Mouse (Mus musculus): ENCODE measurements around the gene Mrpl53. TPM values are rescaled to one million over a fixed set of nuclear protein-coding genes. Genes with fewer than 3 reads are reported as not detected.

The Mrpl53 gene
- polyA plus RNA-seq, 1 experiment from 2014 or later = 101 TPM

GRCm38 (mm10) chr6:83120930-83121862, 12.4 kb downstream of the Mrpl53 start, which contains the start of gene Wbp1:
Gene Wbp1 (minus strand): TSS chr6:83121559.
- DNase-seq (ENCODE audit: low spot score) = peak; percentile 97

DNA sequence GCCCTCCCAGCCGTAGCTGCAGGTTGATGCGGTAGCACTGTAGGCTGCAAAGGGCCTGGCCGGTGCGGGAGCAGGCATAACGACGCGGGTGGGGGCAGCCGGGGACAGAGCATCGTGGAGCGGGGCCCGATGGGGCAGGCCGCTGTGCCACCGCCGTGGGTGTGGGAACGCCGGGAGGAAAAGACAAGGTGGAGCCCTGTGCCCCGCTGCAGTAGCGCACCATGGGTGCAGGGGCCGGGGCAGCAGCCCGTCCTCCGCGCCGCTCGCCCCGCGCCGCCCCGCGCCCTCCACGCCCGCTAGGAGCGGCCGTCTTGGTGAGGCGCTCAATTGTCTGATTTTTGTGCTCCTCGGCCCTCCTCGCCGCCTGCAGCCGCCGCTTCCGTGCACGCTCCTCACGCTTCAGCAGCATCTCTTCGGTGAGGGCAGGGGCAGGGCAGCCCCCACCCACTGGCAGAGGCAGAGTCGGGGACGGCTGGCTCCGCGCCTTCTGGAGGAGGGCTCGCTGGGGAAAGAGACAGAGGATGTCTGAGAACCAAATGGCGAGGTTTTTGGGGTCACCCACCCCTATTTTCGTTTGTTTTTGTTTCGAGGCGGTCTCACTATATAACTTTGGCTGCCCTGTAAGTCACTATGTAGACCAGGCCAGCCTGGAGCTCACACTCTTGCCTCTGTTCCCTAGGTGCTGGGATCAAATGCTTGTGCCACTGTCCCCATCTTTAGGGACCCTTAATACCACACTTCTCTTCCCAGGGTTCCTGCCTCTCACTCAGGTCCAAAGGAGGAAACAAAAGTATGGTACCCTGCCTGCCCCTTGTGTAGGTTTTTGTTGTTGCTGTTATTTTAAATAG, 13.2 kb downstream of the Mrpl53 start:
- DNase-seq (ENCODE audit: low spot score) = peak; percentile 43

GRCm38 (mm10) chr6:83122961-83123360, 14.1 kb downstream of the Mrpl53 start:
- DNase-seq (ENCODE audit: low spot score) = no peak

DNA sequence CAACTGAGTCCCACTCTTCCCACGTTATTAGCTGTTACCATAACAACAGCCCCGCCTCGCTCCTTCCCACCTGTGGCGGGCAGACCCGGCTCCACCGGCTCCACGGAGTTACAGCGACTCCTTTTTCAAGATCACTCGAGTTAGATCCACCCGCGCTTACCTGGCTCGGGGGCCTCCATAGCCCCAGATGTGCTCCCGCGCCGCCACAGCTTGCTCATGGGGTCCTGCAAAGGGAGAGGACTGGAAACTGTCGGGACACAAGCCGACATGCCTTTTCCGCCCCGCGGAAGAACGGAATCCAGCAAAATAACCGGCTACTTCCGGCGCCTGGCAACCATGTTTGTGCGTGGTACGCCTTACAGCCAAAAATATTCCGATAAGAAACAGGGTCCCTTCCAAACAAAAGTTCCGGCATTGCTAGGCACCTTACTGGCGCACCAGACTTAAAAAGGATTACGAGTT, 16.0 kb downstream of the Mrpl53 start:
- peak; percentile 96 for DNase-seq (ENCODE audit: low spot score)

DNA sequence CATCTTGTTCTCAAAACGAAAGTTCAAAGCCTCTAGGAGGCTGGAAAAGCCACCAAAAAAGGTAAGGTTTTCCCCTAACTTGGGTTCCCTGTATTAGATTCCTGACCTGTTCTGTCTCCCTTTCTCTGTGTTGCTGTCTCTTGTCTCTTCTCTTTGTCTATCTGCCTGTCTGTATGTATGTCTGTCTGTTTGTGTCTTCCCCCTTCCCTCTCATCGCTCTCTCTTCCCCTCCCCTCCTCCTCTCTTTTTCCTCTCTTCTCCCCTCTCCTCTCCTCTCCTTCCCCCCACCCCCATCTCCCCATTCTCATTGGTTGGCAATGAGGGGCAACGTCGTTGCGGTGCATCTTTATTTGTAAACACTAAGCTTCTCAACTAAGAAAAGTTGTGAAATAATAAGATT, 16.5 kb downstream of the Mrpl53 start, which contains the start of gene Ino80b:
TSS of gene Ino80b (minus strand) at position 101 of the 400 bp plus-strand sequence.
- DNase-seq (ENCODE audit: low spot score) = no peak

GRCm38 (mm10) chr6:83127419-83127818, 18.6 kb downstream of the Mrpl53 start:
- no peak for DNase-seq (ENCODE audit: low spot score)

- DNase-seq (ENCODE audit: low spot score) = no peak
Measured at GRCm38 (mm10) chr6:83131469-83132034, 22.7 kb downstream of the Mrpl53 start.

DNA sequence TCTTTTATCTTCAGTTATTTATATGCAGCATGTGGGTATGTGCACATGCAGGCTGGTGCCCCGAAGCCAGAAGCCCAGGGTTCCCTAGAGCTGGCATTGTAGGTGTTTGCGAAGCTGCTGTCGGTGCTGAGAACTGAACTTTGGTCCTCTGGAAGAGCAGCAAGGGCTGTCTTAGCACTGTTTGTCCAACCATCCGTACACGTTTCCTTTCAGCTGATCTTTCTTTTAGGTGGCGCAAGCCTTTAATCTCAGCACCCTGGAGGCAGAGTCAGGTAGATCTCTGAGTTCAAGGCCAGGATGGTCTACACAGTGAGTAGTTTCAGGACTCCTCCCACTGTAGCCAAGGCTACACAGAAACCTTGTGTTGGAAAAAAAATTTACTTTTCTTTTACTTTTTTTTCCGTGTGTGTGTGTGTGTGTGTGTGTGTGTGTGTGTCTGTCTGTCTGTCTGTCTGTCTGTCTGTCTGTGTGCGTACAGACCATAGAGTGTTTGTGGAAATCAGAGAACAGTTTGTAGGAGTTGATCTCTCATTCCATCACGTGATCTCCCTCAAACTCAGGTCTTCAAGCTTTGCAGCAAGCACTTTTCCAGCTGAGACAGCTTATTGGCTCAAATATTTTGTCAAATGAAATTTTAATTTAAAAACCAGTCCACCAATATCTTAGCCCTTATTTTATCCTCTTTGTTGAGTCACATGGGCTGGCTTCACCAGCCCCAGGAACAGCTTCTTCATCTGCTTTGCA, 23.5 kb downstream of the Mrpl53 start:
- no peak for DNase-seq (ENCODE audit: low spot score)

GRCm38 (mm10) chr6:83134226-83134625, 25.4 kb downstream of the Mrpl53 start:
- DNase-seq (ENCODE audit: low spot score) = no peak

DNA sequence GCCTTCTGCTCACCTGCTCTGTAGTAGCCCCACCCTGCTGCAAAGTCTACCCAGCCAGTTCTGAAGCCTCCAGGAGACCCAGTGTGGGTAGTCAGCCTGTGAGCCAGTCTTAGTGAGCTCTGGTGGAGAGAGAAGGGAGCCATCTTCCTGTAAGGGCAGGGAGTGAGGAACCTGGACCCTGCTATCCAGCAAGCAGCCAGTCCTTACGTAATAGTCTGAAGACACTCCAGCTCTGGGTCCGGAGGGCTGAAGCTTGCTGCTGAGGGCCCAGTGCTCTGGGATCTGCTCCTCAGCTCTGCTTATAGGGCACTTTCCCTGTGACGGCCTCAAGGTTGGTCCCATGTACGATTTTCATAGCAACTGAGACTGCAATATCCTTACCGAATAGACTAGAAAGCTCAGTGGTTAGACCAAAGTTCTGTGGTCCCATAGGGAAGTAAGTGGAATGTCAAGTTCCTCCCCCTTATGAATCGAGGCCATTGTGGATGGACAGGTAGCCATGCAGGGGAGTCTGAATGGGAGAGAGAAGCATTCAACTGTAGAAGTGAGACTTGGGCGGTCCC, 26.2 kb downstream of the Mrpl53 start, which contains the start of gene Rtkn:
TSS of gene Rtkn (plus strand) at position 513 of the 563 bp plus-strand sequence.
- no peak for DNase-seq (ENCODE audit: low spot score)

DNA sequence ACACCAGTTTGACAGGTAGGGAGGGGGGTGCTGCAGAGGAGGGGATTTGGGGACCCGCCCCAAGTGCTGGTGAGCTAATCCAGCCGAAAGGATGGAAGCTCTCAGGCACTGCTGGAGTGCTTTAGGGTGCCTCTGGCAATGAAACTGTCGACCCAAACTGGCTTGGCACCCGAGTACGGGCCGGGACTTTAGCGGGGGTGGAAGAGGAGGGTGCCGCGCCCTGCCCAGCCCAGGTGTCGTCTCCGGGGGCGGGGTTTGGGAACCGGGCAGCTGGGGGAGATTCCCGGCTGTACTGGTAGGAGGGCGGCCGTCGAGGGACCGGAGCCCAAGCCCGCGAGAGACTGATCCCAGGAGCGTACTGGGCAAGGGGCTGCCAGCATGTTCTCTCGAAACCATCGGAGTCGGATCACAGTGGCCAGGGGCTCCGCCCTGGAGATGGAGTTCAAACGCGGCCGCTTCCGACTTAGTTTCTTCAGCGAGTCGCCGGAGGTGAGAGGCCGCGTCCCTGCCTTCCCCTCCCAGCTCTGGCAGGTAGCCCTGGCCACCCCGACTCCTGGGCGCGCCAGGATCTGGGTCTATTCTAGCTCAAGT, 26.8 kb downstream of the Mrpl53 start:
- no peak for DNase-seq (ENCODE audit: low spot score)

GRCm38 (mm10) chr6:83136291-83136880, 27.5 kb downstream of the Mrpl53 start:
- DNase-seq (ENCODE audit: low spot score) = no peak

GRCm38 (mm10) chr6:83136881-83137575, 28.2 kb downstream of the Mrpl53 start:
- DNase-seq (ENCODE audit: low spot score) = peak; percentile 81

DNA sequence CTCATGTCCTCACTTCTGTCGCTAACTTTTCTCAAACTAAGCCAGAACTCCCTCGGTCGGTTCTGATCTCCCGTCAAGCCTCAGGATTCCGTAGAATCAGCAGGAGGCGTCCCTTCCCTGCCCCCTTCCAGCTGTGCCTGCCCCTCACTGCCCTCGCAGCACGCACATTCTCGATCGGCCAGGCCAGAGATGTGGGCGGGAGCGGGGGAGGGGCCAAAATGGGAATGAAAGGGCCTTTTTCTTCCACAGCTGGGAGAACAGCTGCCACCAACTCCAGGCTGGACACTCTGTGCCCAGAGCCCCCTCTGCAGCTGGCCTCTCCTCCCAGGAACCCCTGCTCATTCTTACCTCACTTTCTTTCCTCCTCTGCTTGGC, 28.7 kb downstream of the Mrpl53 start:
- no peak for DNase-seq (ENCODE audit: low spot score)

DNA sequence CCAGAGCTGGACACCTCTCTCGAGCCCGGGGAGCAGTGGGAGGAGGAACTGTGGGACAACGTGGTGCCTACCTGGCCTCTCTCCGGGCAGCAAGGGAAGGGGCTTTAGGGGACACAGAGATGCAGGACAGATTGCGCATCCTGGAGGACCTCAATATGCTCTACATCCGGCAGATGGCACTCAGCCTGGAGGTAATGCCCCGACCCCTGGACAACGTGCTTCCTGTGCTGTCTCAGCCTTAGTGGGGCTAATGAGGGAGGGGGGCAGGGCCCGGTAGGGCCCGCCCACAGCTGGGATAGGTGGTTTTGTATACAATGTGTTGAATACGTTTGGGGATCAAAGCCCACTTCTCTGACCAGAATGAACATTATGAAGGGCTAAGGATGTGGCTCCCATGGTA, 29.2 kb downstream of the Mrpl53 start:
- peak; percentile 66 for DNase-seq (ENCODE audit: low spot score)

GRCm38 (mm10) chr6:83140044-83140443, 31.2 kb downstream of the Mrpl53 start:
- DNase-seq (ENCODE audit: low spot score) = no peak

GRCm38 (mm10) chr6:83141636-83142035, 32.8 kb downstream of the Mrpl53 start:
- no peak for DNase-seq (ENCODE audit: low spot score)

- DNase-seq (ENCODE audit: low spot score) = no peak
Measured at GRCm38 (mm10) chr6:83142211-83142731, 33.4 kb downstream of the Mrpl53 start.

- DNase-seq (ENCODE audit: low spot score) = no peak
Measured at GRCm38 (mm10) chr6:83142886-83143285, 34.0 kb downstream of the Mrpl53 start.
